Mouse (Mus musculus) myocyte (in vitro differentiated cells): Measurements from ENCODE around the gene Trmt2a. TPM values are rescaled to one million over a fixed set of nuclear protein-coding genes. Genes with fewer than 3 reads are reported as not detected.
"Not testable (repeated sequence)": the region's sequence is repeated elsewhere in the genome, so short reads cannot be mapped to it uniquely, and the experiment has no call there.

Experiments
- H3K27me3 ChIP-seq: one replicate; pipeline ENCODE4 v1.6.1; 2011; ENCODE audit not compliant: control insufficient read depth, insufficient read depth, insufficient read length
- H3K36me3 ChIP-seq: one replicate; pipeline ENCODE4 v1.6.1; 2011; ENCODE audit not compliant: control insufficient read depth, insufficient read depth
- H3K4me2 ChIP-seq: one replicate; pipeline ENCODE4 v1.6.1; 2011; ENCODE audit warnings: low read depth, control low read depth
- H3K4me3 ChIP-seq: one replicate; pipeline ENCODE4 v1.5.1; 2011; ENCODE audit warnings: mild to moderate bottlenecking, control low read depth, moderate library complexity
- H3K79me2 ChIP-seq: one replicate; pipeline ENCODE4 v1.6.1; 2011; ENCODE audit not compliant: control insufficient read depth, insufficient read depth
- H3ac ChIP-seq: one replicate; pipeline ENCODE4 v1.6.1; 2011; ENCODE audit not compliant: control insufficient read depth, insufficient read length
- E2F4 ChIP-seq: IDR thresholded peaks from one replicate; pipeline ENCODE4 v1.6.1; 2011; ENCODE audit warnings: mild to moderate bottlenecking, control low read depth, moderate library complexity; ENCODE audit not compliant: insufficient read depth
- MYOD1 ChIP-seq, 3 experiments: IDR thresholded peaks; one replicate each; pipeline ENCODE4 v1.6.1; 2011; ENCODE audit warnings: control low read depth in 2 of 3, low read depth in 2 of 3, mild to moderate bottlenecking in 2 of 3, moderate library complexity in 1 of 3; ENCODE audit not compliant: insufficient read length in 2 of 3, control insufficient read depth in 1 of 3
- MYOG ChIP-seq, 3 experiments: IDR thresholded peaks; one replicate each; pipeline ENCODE4 v1.6.1; 2011; ENCODE audit warnings: control low read depth in 2 of 3, low read depth in 2 of 3, mild to moderate bottlenecking in 2 of 3; ENCODE audit not compliant: insufficient read length in 2 of 3, control insufficient read depth in 1 of 3, insufficient read depth in 1 of 3
- POLR2A ChIP-seq: IDR thresholded peaks from one replicate; pipeline ENCODE4 v1.6.1; 2011; ENCODE audit warnings: low read depth, mild to moderate bottlenecking, control low read depth, moderate library complexity; ENCODE audit not compliant: insufficient read length
- POLR2AphosphoS2 ChIP-seq: IDR thresholded peaks from one replicate; pipeline ENCODE4 v1.6.1; 2011; ENCODE audit warnings: low read depth, control low read depth; ENCODE audit not compliant: insufficient read length
- SRF ChIP-seq: IDR thresholded peaks from one replicate; pipeline ENCODE4 v1.6.1; 2011; ENCODE audit warnings: low read depth; ENCODE audit not compliant: control insufficient read depth, insufficient read length
- TCF12 ChIP-seq: IDR thresholded peaks from one replicate; pipeline ENCODE4 v1.6.1; 2011; ENCODE audit warnings: mild to moderate bottlenecking, control low read depth; ENCODE audit not compliant: poor library complexity, insufficient read depth, severe bottlenecking
- polyA plus RNA-seq: library from polyadenylated mRNA; unstranded; fragments of >200 nt; fragmentation: generic; extraction: Trizol; gene quantifications from one replicate; pipeline ENCODE4 v1.2.1, GENCODE M21; 2012; ENCODE audit warnings: missing spikeins

The Trmt2a gene
- polyA plus RNA-seq, 1 experiment = 47.8 TPM

- peaks cover 20% of the 10 kb centered on the region for H3K36me3 ChIP-seq
- peak overlapping the region; percentile 53 for H3K4me3 ChIP-seq
- peaks cover 44% of the 10 kb centered on the region for H3K79me2 ChIP-seq
- H3K4me2 ChIP-seq = peak overlapping the region; percentile 90
- TF ChIP-seq MYOG (IDR thresholded peaks at IDR 0.05; ENCODE audit: control insufficient read depth in 1 of 3, insufficient read depth in 1 of 3, insufficient read length in 2 of 3, low read depth in 2 of 3) = peak in 1 of 3 experiments; percentile 4
- TF ChIP-seq TCF12 = no peak
- peak overlapping the region; percentile 59 for H3ac ChIP-seq
- H3K27me3 ChIP-seq = no peaks in the 10 kb centered on the region
Observed at GRCm38 (mm10) chr16:18288581-18289061, 40.1 kb downstream of the Trmt2a start.

GRCm38 (mm10) chr16:18289067-18289588, 40.6 kb downstream of the Trmt2a start, which contains the start of gene Dgcr8:
Dgcr8 (minus strand) TSS chr16:18289246.
- no peaks in the 10 kb centered on the region for H3K27me3 ChIP-seq
- peak in 2 of 3 experiments; percentile 6 to 38 for TF ChIP-seq MYOD1 (IDR thresholded peaks at IDR 0.05; ENCODE audit: control insufficient read depth in 1 of 3, insufficient read length in 2 of 3, low read depth in 2 of 3)
- peak; percentile 62 for TF ChIP-seq POLR2A
- TF ChIP-seq TCF12 = no peak
- TF ChIP-seq POLR2AphosphoS2 = peak; percentile 39
- peak; percentile 77 for TF ChIP-seq E2F4
- TF ChIP-seq SRF = no peak
- peak in 2 of 3 experiments; percentile 55 to 56 for TF ChIP-seq MYOG (IDR thresholded peaks at IDR 0.05; ENCODE audit: control insufficient read depth in 1 of 3, insufficient read depth in 1 of 3, insufficient read length in 2 of 3, low read depth in 2 of 3)
- peaks cover 14% of the 10 kb centered on the region for H3K36me3 ChIP-seq
- peak within 1 kb of the TSS; percentile 53 for H3K4me3 ChIP-seq
- H3ac ChIP-seq = peak within 1 kb of the TSS; percentile 59
- H3K4me2 ChIP-seq = peak within 1 kb of the TSS; percentile 90
- H3K79me2 ChIP-seq = peaks cover 44% of the 10 kb centered on the region

DNA sequence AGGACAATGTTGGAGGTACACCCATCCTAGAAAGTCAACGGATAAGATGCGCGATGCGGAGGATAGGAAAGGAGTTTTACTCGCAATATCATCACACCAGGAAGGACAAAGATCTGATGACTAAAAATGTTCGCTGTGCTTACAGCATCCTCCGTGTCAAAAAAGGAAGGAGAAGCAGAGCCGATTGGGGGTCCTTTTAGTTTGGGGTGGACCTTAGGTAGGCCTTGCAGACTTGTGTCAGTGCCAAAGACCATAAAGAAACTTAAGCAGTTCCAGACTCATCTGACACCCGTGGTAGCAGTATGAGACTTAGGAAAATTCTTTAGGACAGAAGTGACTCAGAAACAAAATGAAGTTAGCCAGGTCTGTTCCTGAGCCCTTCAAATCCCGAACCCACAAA, 41.1 kb downstream of the Trmt2a start:
- H3K4me3 ChIP-seq = peak overlapping the region; percentile 53
- peak overlapping the region; percentile 59 for H3ac ChIP-seq
- H3K36me3 ChIP-seq, H3K27me3 ChIP-seq: not testable (repeated sequence)
- H3K79me2 ChIP-seq = peaks cover 41% of the 10 kb centered on the region
- H3K4me2 ChIP-seq = peak overlapping the region; percentile 56

Other genes starting within 250 kb of the Trmt2a start
- 67.2 TPM for gene Dgcr6, start 195.8 kb upstream of the Trmt2a start, polyA plus RNA-seq
- 3.0 TPM for gene Prodh, start 158.5 kb upstream of the Trmt2a start, polyA plus RNA-seq
- 0.26 TPM for gene Rtn4r, start 121.0 kb upstream of the Trmt2a start, polyA plus RNA-seq
- not detected for gene Ccdc188, start 30.8 kb upstream of the Trmt2a start, polyA plus RNA-seq
- gene Zdhhc8, start 13.5 kb upstream of the Trmt2a start, polyA plus RNA-seq = 26.1 TPM
- gene Ranbp1, start 53 bp downstream of the Trmt2a start, polyA plus RNA-seq = 150 TPM
- 0.08 TPM for gene Gm49776, start 9.6 kb downstream of the Trmt2a start, polyA plus RNA-seq
- 11.9 TPM for gene Dgcr8, start 40.6 kb downstream of the Trmt2a start, polyA plus RNA-seq
- gene Tango2, start 99.4 kb downstream of the Trmt2a start, polyA plus RNA-seq = 22.2 TPM
- 7.6 TPM for gene Arvcf, start 99.5 kb downstream of the Trmt2a start, polyA plus RNA-seq
- gene Txnrd2, start 177.7 kb downstream of the Trmt2a start, polyA plus RNA-seq = 21.3 TPM
- 93.6 TPM for gene Comt, start 178.2 kb downstream of the Trmt2a start, polyA plus RNA-seq